Mouse (Mus musculus): ENCODE results near the gene Gm45808.

DNA sequence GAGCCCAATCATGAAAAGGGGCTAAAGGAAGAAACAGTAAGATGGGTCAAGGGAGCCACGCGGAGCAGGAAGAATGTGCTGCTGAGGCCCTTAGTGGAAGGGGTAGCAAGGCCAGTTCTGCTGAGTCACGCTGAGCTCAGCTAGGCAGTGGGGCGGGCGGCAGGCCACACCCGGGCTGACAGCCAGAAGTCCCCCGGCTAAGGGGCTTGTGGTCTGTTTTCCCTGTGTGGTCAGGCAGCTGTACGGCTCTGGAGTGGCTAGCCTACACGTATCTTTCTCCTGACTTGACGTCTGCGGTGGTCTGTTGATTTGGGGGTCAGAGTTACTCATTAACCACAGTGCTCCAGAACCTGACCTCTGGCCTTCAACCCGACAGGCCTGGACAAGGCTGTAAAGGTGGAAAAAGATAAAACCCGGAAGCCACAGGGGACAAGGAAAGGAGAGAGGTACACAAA is 25.7 kb downstream of the Gm45808 start:
- TF ChIP-seq CTCF (IDR thresholded peaks at IDR 0.05; ENCODE audit: low read depth) (no peak), EP300 (IDR thresholded peaks at IDR 0.05; ENCODE audit: low read depth) (peak; percentile 71)

Data from liver, postnatal 0 days (tissue).